Mouse (Mus musculus): ENCODE measurements around the gene Lrrc26. TPM values are rescaled to one million over a fixed set of nuclear protein-coding genes. Genes with fewer than 3 reads are reported as not detected.

The Lrrc26 gene
- total and polyA plus RNA-seq, 2 experiments from 2014 or later, result not detected

- H3K9me3 ChIP-seq (replicated peaks; ENCODE audit: control insufficient read depth, low read length), result no peaks in the 10 kb centered on the region
- H3K4me2 ChIP-seq (ENCODE audit: low read depth, low read length), result no peak overlapping the region
- H3K27ac ChIP-seq (ENCODE audit: low read depth), result no peak overlapping the region
- WGBS, result 31% methylated on average over 2 of the region's 2 CpGs
- no peak overlapping the region for H3K9ac ChIP-seq (replicated peaks; ENCODE audit: low read depth, low read length)
- no peak overlapping the region for H3K4me3 ChIP-seq (ENCODE audit: low read depth, low read length)
- no peaks in the 10 kb centered on the region for H3K27me3 ChIP-seq (ENCODE audit: control insufficient read depth, insufficient read depth, low read length)
- peaks cover 35% of the 10 kb centered on the region for H3K4me1 ChIP-seq (ENCODE audit: control insufficient read depth, insufficient read depth)
- DNase-seq (ENCODE audit: low spot score) (no peak), ATAC-seq (ENCODE audit: insufficient read depth, low read depth) (no peak)
- TF ChIP-seq CTCF (IDR thresholded peaks at IDR 0.05; ENCODE audit: low read depth), result no peak
- TF ChIP-seq EP300 (IDR thresholded peaks at IDR 0.05; ENCODE audit: low read depth), result no peak
- H3K36me3 ChIP-seq (replicated peaks; ENCODE audit: control insufficient read depth, insufficient read depth, low read length), result peaks cover 22% of the 10 kb centered on the region
Observed at GRCm38 (mm10) chr2:25266720-25267119, 23.0 kb upstream of the Lrrc26 start.

GRCm38 (mm10) chr2:25267241-25267640 is 22.5 kb upstream of the Lrrc26 start:
- no peak for DNase-seq (ENCODE audit: low spot score)
- H3K4me3 ChIP-seq (ENCODE audit: low read depth, low read length), result no peak overlapping the region
- no peaks in the 10 kb centered on the region for H3K27me3 ChIP-seq (ENCODE audit: control insufficient read depth, insufficient read depth, low read length)
- no peak overlapping the region for H3K9ac ChIP-seq (replicated peaks; ENCODE audit: low read depth, low read length)
- no peak overlapping the region for H3K4me2 ChIP-seq (ENCODE audit: low read depth, low read length)
- ATAC-seq (ENCODE audit: insufficient read depth, low read depth), result no peak
- H3K36me3 ChIP-seq (replicated peaks; ENCODE audit: control insufficient read depth, insufficient read depth, low read length), result peaks cover 22% of the 10 kb centered on the region
- no peaks in the 10 kb centered on the region for H3K9me3 ChIP-seq (replicated peaks; ENCODE audit: control insufficient read depth, low read length)
- no peak for TF ChIP-seq EP300 (IDR thresholded peaks at IDR 0.05; ENCODE audit: low read depth)
- no peak for TF ChIP-seq CTCF (IDR thresholded peaks at IDR 0.05; ENCODE audit: low read depth)
- H3K4me1 ChIP-seq (ENCODE audit: control insufficient read depth, insufficient read depth), result peaks cover 35% of the 10 kb centered on the region
- no peak overlapping the region for H3K27ac ChIP-seq (ENCODE audit: low read depth)

GRCm38 (mm10) chr2:25267746-25268309 is 21.9 kb upstream of the Lrrc26 start:
- no peak for DNase-seq (ENCODE audit: low spot score)
- H3K36me3 ChIP-seq (replicated peaks; ENCODE audit: control insufficient read depth, insufficient read depth, low read length), result peaks cover 22% of the 10 kb centered on the region
- no peak for TF ChIP-seq EP300 (IDR thresholded peaks at IDR 0.05; ENCODE audit: low read depth)
- no peak for TF ChIP-seq CTCF (IDR thresholded peaks at IDR 0.05; ENCODE audit: low read depth)
- ATAC-seq (ENCODE audit: insufficient read depth, low read depth), result no peak
- no peaks in the 10 kb centered on the region for H3K27me3 ChIP-seq (ENCODE audit: control insufficient read depth, insufficient read depth, low read length)
- H3K4me3 ChIP-seq (ENCODE audit: low read depth, low read length), result no peak overlapping the region
- H3K9ac ChIP-seq (replicated peaks; ENCODE audit: low read depth, low read length), result no peak overlapping the region
- no peaks in the 10 kb centered on the region for H3K9me3 ChIP-seq (replicated peaks; ENCODE audit: control insufficient read depth, low read length)
- WGBS, result 57% methylated on average over 4 of the region's 4 CpGs
- peaks cover 36% of the 10 kb centered on the region for H3K4me1 ChIP-seq (ENCODE audit: control insufficient read depth, insufficient read depth)
- H3K4me2 ChIP-seq (ENCODE audit: low read depth, low read length), result no peak overlapping the region
- no peak overlapping the region for H3K27ac ChIP-seq (ENCODE audit: low read depth)

- peak within 1 kb of the TSS; percentile 80 for H3K4me3 ChIP-seq (ENCODE audit: low read depth, low read length)
- no peaks in the 10 kb centered on the region for H3K27me3 ChIP-seq (ENCODE audit: control insufficient read depth, insufficient read depth, low read length)
- no peaks in the 10 kb centered on the region for H3K9me3 ChIP-seq (replicated peaks; ENCODE audit: control insufficient read depth, low read length)
- peak within 1 kb of the TSS; percentile 67 for H3K9ac ChIP-seq (replicated peaks; ENCODE audit: low read depth, low read length)
- peak; percentile 91 for DNase-seq (ENCODE audit: low spot score)
- ATAC-seq (ENCODE audit: insufficient read depth, low read depth), result peak; percentile 98
- peaks cover 22% of the 10 kb centered on the region for H3K4me1 ChIP-seq (ENCODE audit: control insufficient read depth, insufficient read depth)
- H3K27ac ChIP-seq (ENCODE audit: low read depth), result peak within 1 kb of the TSS; percentile 87
- peak; percentile 40 for TF ChIP-seq CTCF (IDR thresholded peaks at IDR 0.05; ENCODE audit: low read depth)
- TF ChIP-seq EP300 (IDR thresholded peaks at IDR 0.05; ENCODE audit: low read depth), result no peak
- under 1% methylated on average over 55 of the region's 55 CpGs for WGBS
- H3K4me2 ChIP-seq (ENCODE audit: low read depth, low read length), result peak within 1 kb of the TSS; percentile 85
- H3K36me3 ChIP-seq (replicated peaks; ENCODE audit: control insufficient read depth, insufficient read depth, low read length), result peaks cover 51% of the 10 kb centered on the region
Observed at GRCm38 (mm10) chr2:25271827-25272511, 17.7 kb upstream of the Lrrc26 start, which contains the start of the genes Ssna1 and Anapc2. Gene Ssna1 (minus strand): TSS chr2:25272438. Gene Anapc2 (plus strand): TSS chr2:25272478.

- ATAC-seq (ENCODE audit: insufficient read depth, low read depth) (peak; percentile 9; the same call in 1 of the 2 replicates), DNase-seq (ENCODE audit: low spot score) (no peak)
- Histone ChIP-seq H3K27ac (ENCODE audit: low read depth) (peak overlapping the region; percentile 87), H3K4me3 (ENCODE audit: low read depth, low read length) (peak overlapping the region; percentile 80), H3K4me2 (ENCODE audit: low read depth, low read length) (peak overlapping the region; percentile 85), H3K36me3 (replicated peaks; ENCODE audit: control insufficient read depth, insufficient read depth, low read length) (peaks cover 56% of the 10 kb centered on the region), H3K4me1 (ENCODE audit: control insufficient read depth, insufficient read depth) (peaks cover 17% of the 10 kb centered on the region), H3K9ac (replicated peaks; ENCODE audit: low read depth, low read length) (peak overlapping the region; percentile 67), H3K27me3 (ENCODE audit: control insufficient read depth, insufficient read depth, low read length) (no peaks in the 10 kb centered on the region), H3K9me3 (replicated peaks; ENCODE audit: control insufficient read depth, low read length) (no peaks in the 10 kb centered on the region)
- 0% methylated on average over 28 of the region's 29 CpGs for WGBS
- TF ChIP-seq CTCF (IDR thresholded peaks at IDR 0.05; ENCODE audit: low read depth) (no peak), EP300 (IDR thresholded peaks at IDR 0.05; ENCODE audit: low read depth) (no peak)
Observed at GRCm38 (mm10) chr2:25272515-25272914, 17.2 kb upstream of the Lrrc26 start.
